Mouse (Mus musculus): ENCODE results near the gene Csf2.
"Not testable (repeated sequence)": the region's sequence is repeated elsewhere in the genome, so short reads cannot be mapped to it uniquely, and the experiment has no call there.

- not testable (repeated sequence) for TF ChIP-seq CTCF (IDR thresholded peaks at IDR 0.05; ENCODE audit: control insufficient read depth, insufficient read depth, insufficient read length); USF1 (IDR thresholded peaks at IDR 0.05; ENCODE audit: low read depth); MYOG (IDR thresholded peaks at IDR 0.05; ENCODE audit: control insufficient read depth, extremely low read depth, insufficient read length); MYOD1 (IDR thresholded peaks at IDR 0.05; ENCODE audit: control insufficient read depth, insufficient read length, low read depth); MAX (IDR thresholded peaks at IDR 0.05); FOSL1 (IDR thresholded peaks at IDR 0.05; ENCODE audit: insufficient read depth, low read length, poor library complexity, severe bottlenecking)
Measured at GRCm38 (mm10) chr11:54297471-54297870, 48.0 kb upstream of the Csf2 start.
